Mouse (Mus musculus) gastrocnemius, adult 18-20 months (tissue): ENCODE measurements around the gene Abhd6. TPM values are rescaled to one million over a fixed set of nuclear protein-coding genes. Genes with fewer than 3 reads are reported as not detected.

Experiments used
- DNase-seq: peaks from one replicate; pipeline ENCODE4 v3.0.0; 2021; ENCODE audit warnings: low spot score
- total RNA-seq, 2 experiments: library from RNA; stranded (reverse); gene quantifications; 2 replicates each; pipeline ENCODE4 v1.2.3; 2021

The Abhd6 gene
- total RNA-seq, 2 experiments from 2014 or later = 7.6 to 8.6 TPM

DNA sequence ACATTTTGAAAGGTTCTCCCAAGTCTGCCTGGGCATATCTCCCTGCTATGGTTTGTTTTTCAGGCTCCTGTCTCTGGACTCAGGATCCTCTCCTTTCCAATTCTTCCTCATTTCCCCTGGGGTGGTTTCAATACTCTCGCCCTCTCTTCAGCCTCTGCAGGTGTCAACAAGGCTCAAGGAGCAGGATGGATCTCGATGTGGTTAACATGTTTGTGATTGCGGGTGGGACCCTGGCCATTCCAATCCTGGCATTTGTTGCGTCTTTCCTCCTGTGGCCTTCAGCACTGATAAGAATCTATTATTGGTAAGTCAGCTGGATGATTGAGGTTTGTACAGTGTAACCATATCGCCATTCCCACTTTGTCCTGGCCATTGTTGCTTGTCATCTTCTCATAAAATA is 25.4 kb downstream of the Abhd6 start:
- DNase-seq = no peak

DNA sequence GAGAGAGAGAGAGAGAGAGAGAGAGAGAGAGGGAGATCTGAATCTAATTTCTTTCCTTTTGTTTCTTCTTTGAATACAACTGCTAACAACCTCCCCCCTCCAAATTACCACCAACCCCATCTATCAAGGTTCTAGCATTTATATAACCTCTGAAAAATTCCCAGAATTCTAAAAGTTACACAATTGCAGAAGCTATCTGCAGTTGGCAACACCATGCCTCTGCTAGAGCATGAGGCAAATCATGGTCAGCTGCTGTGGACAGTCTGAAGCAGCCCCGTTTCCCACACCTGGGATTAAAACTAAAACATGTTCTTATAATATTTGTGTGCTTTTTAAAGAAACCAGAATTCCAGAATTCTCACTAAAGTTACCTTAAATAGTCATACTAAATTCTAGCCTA is 27.1 kb downstream of the Abhd6 start:
- no peak for DNase-seq

DNA sequence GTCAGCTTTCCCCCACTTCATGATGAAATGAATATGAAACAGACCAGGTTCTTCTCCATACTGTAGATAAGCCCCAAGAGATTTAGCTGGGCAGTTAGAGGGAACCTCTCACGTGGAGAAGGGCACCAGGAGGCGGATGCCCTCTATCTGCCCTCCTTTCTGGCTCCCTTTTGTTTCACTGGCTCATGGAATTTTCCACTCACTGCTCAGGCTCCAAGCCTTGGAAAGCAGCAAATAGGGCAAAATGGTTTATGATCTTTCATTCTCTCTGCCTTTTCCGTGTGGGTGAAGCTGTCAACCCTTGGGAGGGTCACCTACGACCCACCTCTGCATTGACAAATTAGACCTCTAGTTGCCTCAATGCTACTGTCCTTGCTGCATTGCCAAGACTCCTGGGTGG is 27.8 kb downstream of the Abhd6 start:
- no peak for DNase-seq

DNA sequence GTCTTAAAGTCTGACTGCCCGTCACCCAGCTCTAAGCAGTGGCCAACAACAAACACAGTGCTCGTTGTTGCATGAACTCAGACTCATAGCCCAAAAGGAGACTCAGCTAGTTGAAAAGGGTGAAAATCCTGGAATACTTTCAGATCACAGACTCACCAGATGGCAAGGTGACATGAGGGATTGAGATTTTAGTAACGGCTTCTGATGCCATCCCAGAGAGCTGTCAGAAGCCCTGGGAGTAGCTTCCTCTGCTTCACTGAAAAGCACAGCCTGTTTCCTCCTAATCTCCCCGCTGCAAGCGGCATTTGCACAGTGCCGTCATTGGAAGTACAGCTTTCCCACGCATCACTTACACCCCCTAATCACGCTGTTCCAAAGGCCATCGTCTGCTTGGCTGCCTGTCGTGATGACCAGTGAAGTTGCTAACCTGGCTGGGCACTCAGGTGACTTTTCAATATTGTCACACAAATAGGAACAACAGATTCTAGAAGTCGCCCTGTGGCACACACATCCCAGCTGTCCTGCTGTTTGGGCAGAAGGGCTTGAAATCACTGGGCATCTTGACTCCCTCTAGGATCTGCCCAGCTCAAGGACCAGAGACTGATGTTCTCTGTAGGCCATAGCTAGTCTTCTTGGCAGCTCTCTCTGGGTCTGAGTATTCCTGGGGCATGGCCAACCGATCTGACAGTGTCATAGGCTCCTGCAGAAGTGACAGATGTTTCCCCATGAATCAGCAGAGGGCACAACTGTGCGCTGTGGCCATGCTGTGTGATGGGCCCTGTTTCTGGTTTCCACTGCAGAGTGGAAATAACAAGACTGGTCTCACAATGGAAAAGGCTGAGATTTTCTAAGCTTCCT is 29.6 kb downstream of the Abhd6 start:
- DNase-seq = peak; percentile 24

DNA sequence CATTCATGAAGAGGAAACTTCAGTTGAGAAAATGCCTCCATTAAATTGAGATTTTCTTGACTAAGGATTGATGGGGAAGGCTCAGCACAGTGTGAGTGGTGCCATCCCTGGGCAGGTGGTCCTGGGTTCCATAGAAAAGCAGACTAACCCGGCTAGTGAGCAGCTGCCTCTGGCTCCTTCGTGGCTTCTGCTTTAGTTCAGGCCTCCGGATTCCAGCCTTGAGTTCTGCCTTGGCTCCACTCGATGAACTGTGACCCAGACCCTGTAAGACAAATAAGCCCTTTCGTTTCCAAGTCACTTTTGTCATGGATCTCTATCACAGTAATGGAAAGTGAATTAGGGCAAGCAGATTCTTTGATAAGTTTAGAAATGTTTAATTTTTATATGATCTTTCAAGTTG is 31.9 kb downstream of the Abhd6 start:
- no peak for DNase-seq

DNA sequence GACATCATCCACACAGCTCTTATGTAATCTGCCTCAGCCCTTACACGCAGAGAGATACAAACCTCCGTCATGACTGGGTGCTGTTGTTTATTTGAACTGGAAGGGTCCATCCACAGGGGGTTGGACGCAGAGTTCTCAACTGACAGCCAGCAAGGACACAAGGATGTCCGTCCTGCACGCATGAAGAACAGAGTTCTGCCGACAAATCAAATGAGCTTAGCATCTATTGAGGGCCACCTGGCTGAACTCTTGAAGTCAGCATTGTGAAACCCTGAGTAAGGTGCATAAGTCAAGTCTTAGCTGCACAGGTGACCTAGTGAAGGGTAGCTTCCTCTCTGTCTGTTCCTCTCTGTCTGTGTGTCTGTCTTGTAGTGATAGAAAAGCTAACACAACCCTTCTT is 33.2 kb downstream of the Abhd6 start:
- DNase-seq = no peak

DNA sequence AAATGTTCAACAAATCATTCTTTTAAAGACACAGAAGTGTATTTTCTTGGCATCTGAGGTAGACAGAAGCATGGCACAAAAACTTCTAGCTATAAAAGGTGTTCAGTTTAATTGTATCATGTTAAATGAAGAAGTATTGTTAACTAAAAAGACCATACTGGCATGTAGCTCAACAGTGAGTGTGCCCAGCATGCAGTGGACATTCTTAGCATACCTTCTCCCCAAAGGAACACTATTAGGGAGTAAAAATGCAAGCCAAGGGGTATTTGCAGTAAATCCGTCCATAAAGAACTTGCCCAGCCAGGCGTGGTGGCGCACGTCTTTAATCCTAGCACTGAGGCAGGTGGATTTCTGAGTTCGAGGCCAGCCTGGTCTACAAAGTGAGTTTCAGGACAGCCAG is 33.7 kb downstream of the Abhd6 start:
- no peak for DNase-seq

DNA sequence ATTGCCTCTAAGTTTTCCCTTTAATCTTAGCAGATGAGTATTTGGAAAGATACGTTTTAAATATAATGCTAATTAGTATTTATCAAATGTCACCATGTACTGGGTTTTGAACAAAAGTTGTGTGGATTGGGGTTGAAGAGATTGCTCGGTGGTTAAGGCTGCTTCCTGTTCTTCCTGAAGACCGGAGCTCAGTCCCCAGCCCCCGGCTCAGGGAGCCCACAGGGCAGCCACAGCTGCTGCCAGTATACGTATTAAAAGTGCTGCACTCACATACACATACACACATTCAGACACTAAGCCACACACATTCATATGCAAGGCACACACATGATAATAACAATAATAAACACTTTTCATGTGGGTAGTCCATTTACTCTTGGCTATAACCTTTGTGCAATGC is 35.4 kb downstream of the Abhd6 start:
- DNase-seq = no peak

DNA sequence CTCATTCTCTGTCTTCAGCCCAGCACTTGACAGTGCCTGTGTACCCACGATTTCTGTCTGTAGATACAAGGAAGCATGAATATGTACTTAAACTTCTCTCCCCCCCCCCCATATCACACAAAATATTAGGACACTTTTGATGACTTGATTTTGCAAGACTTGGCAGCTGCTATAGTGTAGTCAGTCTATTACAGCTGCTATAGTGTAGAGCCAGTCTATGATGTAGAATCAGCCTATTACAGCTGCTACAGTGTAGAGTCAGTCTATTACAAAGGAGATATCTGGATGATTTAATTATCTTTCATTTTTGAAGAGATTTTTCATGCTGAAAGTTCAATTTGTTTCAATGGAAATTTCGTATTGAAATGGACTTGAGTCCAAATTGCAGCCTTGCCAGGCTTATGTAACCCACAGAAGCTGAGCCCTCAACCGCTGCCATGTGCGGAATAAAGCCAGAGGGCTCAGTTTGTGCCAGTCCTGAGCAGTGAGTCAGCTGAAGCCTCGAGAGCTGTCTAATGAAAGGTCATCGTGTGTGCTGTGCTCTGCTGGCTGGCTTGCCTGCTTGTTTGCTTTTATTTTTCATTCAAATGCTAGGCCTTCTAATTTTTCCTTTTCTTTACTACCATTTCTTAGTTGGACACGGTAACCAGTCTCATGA is 36.2 kb downstream of the Abhd6 start:
- peak; percentile 86 for DNase-seq

DNA sequence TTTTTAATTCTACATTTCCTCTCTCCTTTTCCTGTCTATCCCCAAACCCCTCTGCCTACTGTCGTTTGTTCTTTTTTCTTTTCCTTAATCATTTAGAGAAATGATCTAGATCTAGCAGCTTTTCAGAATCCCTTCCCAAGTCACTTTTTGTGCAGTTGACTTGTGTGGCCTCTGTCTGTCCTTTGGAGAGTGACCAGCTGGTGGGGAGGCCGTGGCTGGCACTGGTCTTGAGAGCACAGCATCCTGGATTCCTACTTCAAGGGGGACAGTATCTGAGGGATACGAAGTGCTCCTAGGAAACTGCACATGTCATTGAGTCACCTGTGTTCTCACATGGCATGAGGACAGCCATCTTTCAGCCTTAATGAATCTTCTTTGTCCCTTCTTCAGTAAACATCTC is 37.5 kb downstream of the Abhd6 start:
- no peak for DNase-seq

DNA sequence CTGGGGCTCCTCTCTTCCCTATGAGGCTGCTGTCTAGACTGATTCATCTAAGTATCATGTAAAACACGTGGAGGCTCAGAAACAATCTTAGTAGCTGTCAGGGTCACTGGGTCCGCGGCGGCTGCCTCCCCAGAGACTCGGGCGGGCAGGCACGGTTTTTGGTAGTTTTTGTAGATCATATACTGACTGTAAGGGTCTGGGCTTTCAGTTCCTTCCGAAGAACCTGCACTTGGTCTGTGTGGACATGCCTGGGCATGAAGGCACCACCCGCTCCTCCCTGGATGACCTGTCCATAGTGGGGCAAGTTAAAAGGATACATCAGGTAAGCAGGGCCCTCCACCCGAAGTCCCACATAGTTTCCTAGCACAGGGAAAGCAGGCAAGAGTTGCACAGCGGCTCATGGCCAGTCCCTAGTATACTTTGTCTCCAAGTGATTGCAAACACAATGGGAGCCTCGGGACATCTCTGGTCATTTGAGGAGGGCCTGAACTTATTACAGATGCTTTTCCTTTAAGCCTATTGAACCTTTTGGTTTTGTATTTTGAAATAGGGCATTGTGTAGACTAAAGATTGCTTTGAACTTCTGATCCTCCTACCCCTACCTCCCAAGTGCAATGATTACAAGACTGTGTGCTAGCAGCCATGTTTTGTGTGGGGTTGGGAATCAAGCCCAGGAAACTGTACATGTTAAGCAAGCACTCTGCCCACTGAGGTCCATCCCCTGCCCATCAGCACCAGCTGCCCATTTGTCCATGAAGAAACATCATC is 38.4 kb downstream of the Abhd6 start:
- no peak for DNase-seq

DNA sequence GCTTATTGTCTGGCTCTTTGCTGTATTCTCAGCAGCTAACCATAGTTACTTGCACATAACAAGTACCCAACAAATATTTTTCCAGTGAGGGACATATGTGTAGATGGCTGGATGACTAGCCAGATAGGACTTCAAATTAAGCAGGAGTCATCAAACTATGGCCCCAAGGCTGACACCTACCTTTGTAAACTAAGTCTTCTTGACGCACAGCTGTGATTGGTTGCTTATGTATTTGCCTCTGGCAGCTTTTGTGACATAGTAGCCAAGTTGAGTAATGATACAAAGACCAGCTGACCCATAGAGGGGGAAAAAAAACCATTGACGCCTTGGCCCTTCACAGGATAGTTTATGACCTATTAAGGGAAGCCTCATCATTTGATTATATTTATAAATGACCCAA is 39.4 kb downstream of the Abhd6 start:
- no peak for DNase-seq

DNA sequence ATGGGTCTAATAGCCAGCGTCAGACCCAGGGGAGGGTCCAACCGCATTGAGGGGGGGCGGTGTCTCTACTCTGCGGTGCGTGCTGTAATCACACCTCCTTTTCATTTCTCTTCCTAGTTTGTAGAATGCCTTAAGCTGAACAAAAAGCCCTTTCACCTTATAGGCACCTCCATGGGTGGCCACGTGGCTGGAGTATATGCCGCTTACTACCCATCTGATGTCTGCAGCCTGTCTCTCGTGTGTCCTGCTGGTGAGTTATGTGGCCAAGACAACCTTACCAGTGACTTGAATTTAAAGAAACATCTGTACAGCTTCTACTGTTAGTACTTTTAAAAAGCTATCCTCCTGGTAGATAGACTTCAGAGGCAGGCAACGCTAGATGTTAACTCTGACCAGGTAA is 39.9 kb downstream of the Abhd6 start:
- DNase-seq = no peak

DNA sequence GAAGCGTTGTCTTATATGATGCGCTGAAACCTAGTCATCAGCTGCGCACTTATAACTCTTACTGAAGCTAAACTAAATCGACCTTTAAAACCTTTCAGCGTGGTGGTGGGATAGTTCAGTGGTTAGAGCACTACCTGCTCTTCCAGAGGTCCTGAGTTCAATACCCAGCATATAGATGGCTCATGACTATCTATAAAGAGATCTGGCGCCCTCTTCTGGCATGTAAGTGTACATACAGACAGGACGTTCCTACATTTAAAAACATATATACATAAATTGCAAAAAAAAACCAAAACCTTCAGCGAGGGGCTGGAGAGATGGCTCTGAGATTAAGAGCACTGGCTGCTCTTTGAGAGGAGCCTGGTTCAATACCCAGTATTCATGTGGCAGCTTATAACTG is 41.6 kb downstream of the Abhd6 start:
- peak; percentile 26 for DNase-seq

DNA sequence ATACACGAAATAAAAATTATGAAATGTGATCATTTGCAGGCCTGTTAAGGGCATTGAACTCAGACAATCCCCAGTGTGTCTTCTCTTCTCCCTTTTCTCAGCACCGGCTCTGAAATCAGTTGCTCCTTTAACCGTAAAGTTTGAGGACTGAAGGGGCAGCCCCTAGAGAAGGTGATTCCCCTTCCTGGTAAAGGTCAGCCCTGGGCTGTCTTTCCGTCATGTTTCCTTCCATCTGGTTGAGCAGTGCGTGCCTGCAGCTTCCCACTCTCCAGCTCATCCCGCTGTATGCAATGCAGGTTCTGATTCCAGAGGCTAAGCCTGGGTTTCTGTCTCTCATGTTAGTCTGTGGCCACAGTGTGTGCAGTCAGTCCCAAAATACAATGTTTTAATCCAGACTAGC is 42.1 kb downstream of the Abhd6 start:
- no peak for DNase-seq

DNA sequence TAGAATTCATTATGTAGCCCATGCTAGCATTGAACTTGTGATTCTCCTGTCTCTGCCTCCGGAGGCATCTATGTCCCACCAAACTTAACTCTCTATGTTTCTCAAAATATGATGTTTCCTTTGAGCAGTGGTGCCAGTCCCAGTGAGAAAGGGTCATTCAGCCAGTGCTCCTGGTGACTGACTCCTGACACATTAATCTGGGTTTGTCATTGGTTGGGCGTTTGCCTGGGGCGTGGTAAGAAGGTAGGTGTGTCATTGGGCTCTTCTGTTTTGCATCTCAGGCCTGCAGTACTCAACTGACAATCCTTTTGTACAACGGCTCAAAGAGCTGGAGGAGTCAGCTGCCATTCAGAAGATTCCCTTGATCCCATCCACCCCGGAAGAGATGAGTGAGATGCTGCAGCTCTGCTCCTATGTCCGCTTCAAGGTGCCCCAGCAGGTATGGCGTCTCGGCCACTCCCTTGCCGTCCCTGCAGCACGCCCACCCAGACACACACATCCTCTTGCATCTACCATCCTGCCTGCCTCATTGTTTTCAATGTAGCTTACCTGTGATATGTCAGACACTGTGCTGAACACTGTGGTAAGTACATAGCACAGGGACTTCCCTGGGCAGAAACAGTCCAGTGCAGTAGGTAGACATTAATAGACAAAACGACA is 42.6 kb downstream of the Abhd6 start:
- no peak for DNase-seq

DNA sequence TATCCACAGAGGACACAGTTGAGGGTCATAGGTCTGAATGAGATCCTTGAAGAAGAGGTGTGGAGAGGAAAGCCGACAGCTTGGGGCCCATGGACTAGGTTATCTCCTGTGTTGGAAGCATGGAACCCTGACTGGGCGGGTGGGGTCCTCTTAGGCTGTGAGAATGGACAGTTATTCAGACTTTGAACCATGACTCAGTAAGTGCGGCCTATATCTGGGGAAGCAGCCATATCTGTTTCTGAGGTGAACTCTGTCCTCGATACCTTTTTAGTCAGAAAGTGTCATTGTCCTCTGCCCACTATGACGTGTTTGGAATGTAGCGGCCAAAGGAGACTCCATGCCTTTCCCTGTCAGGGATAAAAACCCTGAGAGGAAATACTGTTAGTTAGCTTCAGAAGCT is 44.1 kb downstream of the Abhd6 start:
- no peak for DNase-seq

DNA sequence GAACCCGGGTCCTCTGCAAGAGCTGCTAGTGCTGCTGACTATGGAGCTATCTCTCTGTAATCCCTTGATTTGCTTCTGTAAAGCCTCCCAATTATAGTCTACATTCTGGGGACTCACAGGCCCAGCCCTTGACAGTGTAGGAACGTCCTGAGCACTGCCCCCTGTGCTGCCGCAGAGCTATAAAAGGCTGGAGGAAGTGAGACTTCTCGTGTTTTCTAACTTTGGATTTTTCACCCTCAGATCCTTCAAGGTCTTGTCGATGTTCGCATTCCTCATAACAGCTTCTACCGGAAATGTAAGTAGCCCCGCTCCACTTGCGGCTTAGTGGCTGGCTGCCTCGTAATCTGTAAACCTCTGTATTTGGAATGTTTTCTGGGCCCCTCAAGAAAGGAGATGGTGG is 46.6 kb downstream of the Abhd6 start:
- DNase-seq = no peak

DNA sequence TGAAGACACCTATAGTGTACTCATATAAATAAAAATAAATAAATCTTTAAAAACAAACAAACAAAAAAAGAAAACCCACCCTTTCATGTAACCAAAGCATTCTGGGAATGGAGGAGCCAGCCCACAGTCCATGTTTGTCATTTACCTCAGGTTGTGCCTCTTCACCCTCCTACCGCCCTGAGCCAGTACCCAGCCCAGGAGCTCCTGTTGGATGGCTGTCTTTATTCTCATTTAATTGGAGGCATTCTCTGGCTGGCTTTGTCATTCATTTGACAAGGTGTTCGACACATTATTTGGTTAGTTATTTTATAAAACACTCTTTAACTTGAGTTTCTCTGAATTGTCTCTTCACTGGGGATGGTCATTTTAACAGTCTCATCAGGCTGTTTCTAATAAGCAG is 49.2 kb downstream of the Abhd6 start:
- DNase-seq = no peak

DNA sequence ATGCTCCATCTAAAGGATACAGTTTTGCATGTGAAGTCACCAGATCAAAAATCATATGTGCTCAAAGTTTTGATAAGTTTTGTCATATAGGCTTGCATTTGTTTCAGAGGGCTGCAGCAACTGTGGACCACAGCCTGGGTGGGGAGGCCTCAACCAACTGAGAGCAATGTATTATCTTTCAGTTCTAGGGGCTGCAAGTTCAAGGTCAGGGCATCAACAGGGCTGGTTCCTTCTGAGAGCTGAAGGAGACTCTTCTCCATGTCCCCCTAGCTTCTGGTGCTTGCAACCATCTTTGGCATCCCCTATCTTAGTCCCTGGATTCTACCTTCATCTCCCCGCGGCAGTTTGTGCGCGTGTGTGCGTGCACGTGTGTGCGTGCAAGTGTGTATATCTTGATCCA is 50.0 kb downstream of the Abhd6 start:
- DNase-seq = no peak

DNA sequence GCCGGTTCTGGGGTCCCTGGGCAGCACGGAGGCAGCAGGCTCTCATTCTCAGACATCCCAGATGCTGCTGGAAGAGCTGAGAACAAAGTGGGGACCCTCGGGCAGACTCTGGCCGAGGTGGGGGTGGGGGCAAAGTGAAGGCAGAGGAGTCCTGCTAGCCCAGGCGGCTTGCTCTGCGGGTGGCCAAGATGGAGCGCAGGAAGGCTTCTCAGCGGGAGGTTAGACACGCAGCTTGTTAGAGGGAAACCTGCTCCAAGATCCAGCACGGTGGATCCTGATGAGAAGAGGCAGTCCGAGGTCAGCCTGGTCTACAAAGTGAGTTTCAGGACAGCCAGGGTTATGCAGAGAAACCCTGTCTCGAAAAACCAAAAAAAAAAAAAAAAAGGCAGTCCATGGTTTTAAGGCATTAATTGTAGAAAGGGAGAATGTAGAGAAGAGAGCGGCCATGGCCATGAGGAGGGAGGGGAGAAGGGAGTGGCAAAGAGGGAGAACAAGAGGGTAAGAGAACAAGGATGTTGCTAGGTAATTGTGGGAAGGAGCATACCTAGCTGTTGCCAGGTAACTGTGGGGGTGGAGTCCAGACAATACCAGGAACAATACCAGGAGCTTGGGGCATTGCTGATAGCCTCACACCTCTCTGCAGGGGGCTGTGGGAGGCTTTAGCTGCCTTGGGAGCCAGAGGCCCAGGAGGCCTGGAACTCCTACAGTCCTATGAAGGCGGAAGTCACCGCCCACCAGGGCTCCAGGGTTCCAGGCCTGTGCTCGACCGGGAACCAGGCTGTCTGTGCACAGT is 51.8 kb downstream of the Abhd6 start:
- DNase-seq = no peak
